Mouse (Mus musculus) ES-E14 (cell line): Measurements from ENCODE around the gene Zfp609. TPM values are rescaled to one million over a fixed set of nuclear protein-coding genes. Genes with fewer than 3 reads are reported as not detected.

Experiments
- DNase-seq: peaks from one replicate; pipeline ENCODE4 v3.0.0-alpha.2; 2013; ENCODE audit warnings: low read depth, low spot score
- H3K27ac ChIP-seq: 2 replicates; pipeline ENCODE4 v1.5.1; 2012; ENCODE audit warnings: low read depth, mild to moderate bottlenecking, low read length, moderate library complexity, mixed read lengths; ENCODE audit not compliant: poor library complexity, insufficient read depth, severe bottlenecking
- H3K36me3 ChIP-seq: 2 replicates; pipeline ENCODE4 v1.6.1; 2012; ENCODE audit warnings: mild to moderate bottlenecking, low read length, moderate library complexity, mixed read lengths; ENCODE audit not compliant: control insufficient read depth, poor library complexity, insufficient read depth, severe bottlenecking
- H3K4me1 ChIP-seq, 2 experiments: fragments of 150-350 bp in 1 of 2; sonication (generic) in 1 of 2; 2 replicates each; pipeline ENCODE4 v1.6.1; 2012; ENCODE audit warnings: low read length in 2 of 2, mild to moderate bottlenecking in 1 of 2, mixed read lengths in 1 of 2; ENCODE audit not compliant: control insufficient read depth in 2 of 2, insufficient read depth in 2 of 2, poor library complexity in 1 of 2
- H3K4me3 ChIP-seq, 2 experiments: fragments of 150-350 bp in 1 of 2; sonication (generic) in 1 of 2; 2 replicates each; pipeline ENCODE4 v1.5.1; 2012; ENCODE audit warnings: low read length in 2 of 2, low read depth in 1 of 2, mild to moderate bottlenecking in 1 of 2, mixed read lengths in 1 of 2; ENCODE audit not compliant: insufficient read depth in 1 of 2, poor library complexity in 1 of 2, severe bottlenecking in 1 of 2
- H3K9ac ChIP-seq: 2 replicates; pipeline ENCODE4 v1.6.1; 2012; ENCODE audit warnings: low read depth, mild to moderate bottlenecking, low read length, mixed read lengths; ENCODE audit not compliant: poor library complexity, insufficient read depth, severe bottlenecking
- H3K9me3 ChIP-seq: fragments of 150-350 bp; sonication (generic); 2 replicates; pipeline ENCODE4 v1.6.1; 2012; ENCODE audit warnings: low read depth, mild to moderate bottlenecking, low read length; ENCODE audit not compliant: control insufficient read depth, insufficient read depth
- CHD2 ChIP-seq: IDR thresholded peaks from 2 replicates; pipeline ENCODE4 v1.6.1; 2014; ENCODE audit warnings: mild to moderate bottlenecking, low read depth, low read length, inconsistent platforms
- HCFC1 ChIP-seq: IDR thresholded peaks from 2 replicates; pipeline ENCODE4 v1.6.1; 2012; ENCODE audit warnings: low read length, inconsistent platforms, borderline replicate concordance; ENCODE audit not compliant: insufficient read depth
- MAFK ChIP-seq: IDR thresholded peaks from 2 replicates; pipeline ENCODE4 v1.6.1; 2014; ENCODE audit warnings: mild to moderate bottlenecking, low read depth, low read length, inconsistent platforms; ENCODE audit not compliant: insufficient read depth
- ZC3H11A ChIP-seq: IDR thresholded peaks from 2 replicates; pipeline ENCODE4 v1.6.1; 2012; ENCODE audit warnings: low read depth, mild to moderate bottlenecking, inconsistent platforms, low read length, borderline replicate concordance
- ZNF384 ChIP-seq: IDR thresholded peaks from 2 replicates; pipeline ENCODE4 v1.6.1; 2012; ENCODE audit warnings: low read depth, low read length, inconsistent platforms
- in situ Hi-C, 2 experiments: fragments of 600-800 bp; cut with MboI; formaldehyde crosslinking; loops; one replicate each; pipeline ENCODE4 v1.15.1; 2025; ENCODE audit warnings: low sequenced_read_pairs in 2 of 2, inconsistent platforms in 1 of 2; ENCODE audit not compliant: unreplicated experiment in 2 of 2
- total RNA-seq: library from RNA; depleted of rRNA; stranded (reverse); fragments of 300-350 nt; gene quantifications from 2 replicates; pipeline ENCODE4 v1.2.3, GENCODE M21; 2012

Gene Zfp609
- total RNA-seq, 1 experiment: 9.9 TPM

DNA sequence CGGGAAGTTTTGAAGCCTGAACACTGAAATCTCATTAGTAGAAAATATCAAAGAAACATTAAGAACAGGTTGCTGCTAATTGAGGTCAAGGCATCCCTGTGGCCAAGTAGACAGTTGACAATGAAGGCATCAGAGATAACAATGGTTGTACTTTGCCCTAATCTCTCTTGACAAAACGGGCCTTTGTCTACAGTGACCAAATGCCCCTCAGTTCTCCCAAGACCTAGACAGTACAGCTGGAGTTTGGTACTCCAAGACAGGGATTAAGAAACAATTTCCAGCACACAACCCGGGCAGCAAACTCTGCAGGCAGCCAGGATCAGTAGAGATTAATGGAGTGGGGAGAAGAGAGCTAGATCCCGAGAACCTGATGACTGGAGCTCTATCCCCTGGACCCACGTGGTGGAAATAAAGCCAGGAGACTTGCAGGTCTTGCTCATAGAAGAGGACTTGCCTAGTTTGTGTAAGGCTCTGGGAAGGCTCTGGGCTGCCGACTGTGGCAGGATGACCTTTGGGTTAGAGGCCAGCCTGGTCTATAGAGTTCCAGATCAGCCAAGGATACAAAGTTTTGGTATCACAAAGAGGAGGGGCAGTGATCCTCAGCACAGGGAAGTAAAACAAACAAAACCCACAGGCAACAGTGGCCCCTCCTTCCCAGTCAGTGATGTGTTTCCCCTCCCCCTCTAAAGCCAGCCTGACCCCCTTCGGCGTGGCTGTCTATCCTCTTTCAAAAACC is 51.1 kb downstream of the Zfp609 start:
- no peaks in the 10 kb centered on the region for H3K36me3 ChIP-seq
- H3K9ac ChIP-seq: 0 out of 2 replicates have a peak overlapping the region, but pooled peaks have one; percentile 21
- in situ Hi-C loops: no loop called here
- no peaks in the 10 kb centered on the region for H3K9me3 ChIP-seq
- no peak overlapping the region for H3K4me3 ChIP-seq
- TF ChIP-seq HCFC1 (no peak), MAFK (no peak), ZC3H11A (no peak), CHD2 (no peak), ZNF384 (no peak)
- H3K4me1 ChIP-seq: peaks cover 7 to 11% of the 10 kb centered on the region in 2 experiments
- H3K27ac ChIP-seq: peak overlapping the region; percentile 57
- DNase-seq: no peak

DNA sequence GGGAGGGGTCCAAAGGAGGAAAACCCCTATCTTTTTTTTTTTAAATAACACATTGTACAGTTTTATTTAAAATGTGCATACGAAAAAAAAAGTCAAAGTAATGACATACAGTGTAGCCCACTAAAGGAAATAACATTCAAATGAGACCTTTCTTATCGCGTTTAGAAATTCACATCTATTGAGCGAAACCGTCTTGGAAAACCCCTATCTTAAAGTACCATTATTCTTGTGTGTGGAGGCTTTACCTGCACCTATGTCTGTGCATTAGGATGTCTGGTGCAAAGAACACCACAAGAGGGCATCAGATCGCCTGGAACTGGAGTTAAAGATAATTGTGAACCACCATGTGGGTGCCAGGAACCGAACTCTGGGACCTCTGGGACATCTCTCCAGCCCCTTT is 53.6 kb downstream of the Zfp609 start:
- Histone ChIP-seq H3K4me3 (no peak overlapping the region), H3K9me3 (no peaks in the 10 kb centered on the region), H3K9ac (no peak overlapping the region), H3K4me1 (peaks cover 8 to 13% of the 10 kb centered on the region in 2 experiments), H3K36me3 (no peaks in the 10 kb centered on the region), H3K27ac (no peak overlapping the region)
- TF ChIP-seq CHD2 (no peak), ZNF384 (no peak), HCFC1 (no peak), MAFK (no peak), ZC3H11A (no peak)
- no peak for DNase-seq
- in situ Hi-C loops: no loop called here

DNA sequence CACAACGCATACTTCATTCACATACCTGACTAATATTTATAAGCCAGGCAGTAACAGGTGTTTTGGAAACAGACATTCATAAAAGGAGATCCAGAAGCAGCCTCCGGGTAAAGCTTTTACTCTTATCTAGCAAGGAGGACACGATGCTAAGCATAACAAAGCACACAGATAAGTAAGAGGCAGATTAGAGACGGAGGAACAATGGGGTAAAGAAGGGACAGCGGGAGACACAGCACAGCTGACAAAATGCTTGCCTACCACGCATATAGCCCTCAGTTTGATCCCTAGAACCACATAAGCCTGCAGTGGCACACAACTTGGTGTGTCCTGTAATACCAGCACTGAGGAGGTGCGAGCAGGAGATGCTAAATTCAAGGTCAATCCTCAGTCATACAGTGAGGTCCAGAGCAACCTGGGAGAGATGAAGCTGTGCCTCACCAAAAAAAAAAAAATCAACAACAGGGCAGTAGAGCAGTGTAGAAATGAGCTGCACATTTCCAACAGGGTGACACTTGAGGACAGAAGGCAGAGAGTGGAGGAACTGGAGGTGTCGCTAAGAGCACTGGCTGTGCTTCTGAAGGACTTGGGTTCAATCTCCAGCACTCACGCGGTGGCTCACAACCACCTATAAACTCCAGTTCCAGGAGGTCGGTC is 56.2 kb downstream of the Zfp609 start:
- in situ Hi-C loops: no loop called here
- no peak overlapping the region for H3K27ac ChIP-seq
- 0 out of 2 replicates have a peak overlapping the region, but pooled peaks have one; percentile 12 for H3K9ac ChIP-seq

DNA sequence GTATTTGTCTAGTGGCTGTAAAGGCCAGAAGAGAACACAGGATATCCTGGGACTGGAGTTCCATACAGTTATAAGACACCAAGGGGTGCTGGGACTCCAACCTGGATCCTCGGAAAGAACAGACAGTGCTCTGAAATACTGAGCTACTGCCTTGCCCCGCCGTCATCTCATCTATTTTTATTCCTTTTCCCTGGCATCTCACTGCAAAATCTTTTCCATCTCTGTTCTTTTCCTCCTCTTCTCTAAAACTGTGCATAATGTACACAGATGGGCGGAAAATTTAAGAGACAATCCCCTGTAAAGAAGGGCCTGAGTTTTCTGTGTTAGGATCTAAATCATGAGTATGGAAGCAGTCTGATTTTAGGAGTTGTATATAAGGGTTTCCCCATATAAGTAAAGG is 64.6 kb downstream of the Zfp609 start:
- Histone ChIP-seq H3K27ac (no peak overlapping the region), H3K9ac (no peak overlapping the region), H3K4me1 (no peaks in the 10 kb centered on the region), H3K36me3 (no peaks in the 10 kb centered on the region), H3K4me3 (no peak overlapping the region), H3K9me3 (no peaks in the 10 kb centered on the region)
- in situ Hi-C loops: no loop called here
- no peak for TF ChIP-seq ZNF384
- no peak for TF ChIP-seq ZC3H11A
- TF ChIP-seq HCFC1: no peak
- TF ChIP-seq CHD2: no peak
- no peak for TF ChIP-seq MAFK
- DNase-seq: no peak

More for the DNA sequence above, 56.2 kb downstream of the Zfp609 start:
- H3K9me3 ChIP-seq: no peaks in the 10 kb centered on the region
- H3K36me3 ChIP-seq: no peaks in the 10 kb centered on the region
- TF ChIP-seq ZC3H11A: no peak
- no peak for TF ChIP-seq CHD2
- TF ChIP-seq ZNF384: peak; percentile 93
- no peak for TF ChIP-seq MAFK
- TF ChIP-seq HCFC1: no peak
- no peak for DNase-seq
- H3K4me3 ChIP-seq: no peak overlapping the region
- H3K4me1 ChIP-seq: peaks cover 5 to 9% of the 10 kb centered on the region in 2 experiments
